Mouse (Mus musculus): ENCODE results near the gene Numb.

- TF ChIP-seq USF1 (IDR thresholded peaks at IDR 0.05; ENCODE audit: low read depth) (no peak), CTCF (IDR thresholded peaks at IDR 0.05; ENCODE audit: control insufficient read depth, insufficient read depth, insufficient read length) (no peak), CEBPB (IDR thresholded peaks at IDR 0.05; ENCODE audit: low read depth) (no peak), FOSL1 (IDR thresholded peaks at IDR 0.05; ENCODE audit: insufficient read depth, low read length, poor library complexity, severe bottlenecking) (no peak), MAX (IDR thresholded peaks at IDR 0.05) (no peak)
These were observed 11.3 kb downstream of the Numb start for GRCm38 (mm10) chr12:83910451-83910850.
